Comparison of ENCODE assay signal across 25 mouse cellular contexts in the genomic region with DNA sequence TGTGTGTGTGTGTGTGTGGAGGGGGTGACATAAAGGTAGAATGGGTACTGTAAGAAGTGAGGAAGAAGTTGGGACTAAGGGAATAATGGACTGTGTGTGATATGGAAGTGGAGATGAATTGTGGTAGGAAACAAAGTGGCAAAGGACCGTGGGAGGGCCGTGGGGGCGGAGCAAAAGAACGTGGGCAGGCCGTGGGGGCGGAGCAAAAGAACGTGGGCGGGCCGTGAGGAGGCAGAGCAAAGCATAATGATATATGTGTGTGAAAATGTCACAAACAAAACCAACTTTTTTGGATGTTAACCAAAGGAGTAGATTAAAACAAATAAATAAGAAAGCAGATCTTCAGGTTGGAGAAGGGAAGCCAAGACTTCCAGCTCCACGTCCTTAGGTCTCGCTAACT. TPM values are rescaled to one million over a fixed set of nuclear protein-coding genes. Genes with fewer than 3 reads are reported as not detected.
DNase-seq lines count a peak whose midpoint lies in the region; TF ChIP-seq lines count a peak whose summit lies in the region.
"Had no signal": no experiment of that assay in that cellular context is flagged by ENCODE, and none has a peak within 500 bp of the region (broad histone marks: within the 10 kb centered on the region; RNA-seq: fewer than 3 reads in every experiment).

No protein-coding gene starts in this region.

- no peak for TF ChIP-seq CTCF in thymus, adult 2 months (IDR thresholded peaks at IDR 0.05; ENCODE audit: borderline replicate concordance, control insufficient read depth, extremely low read depth, insufficient read depth, low read length, poor library complexity)
- TF ChIP-seq CTCF in MEL (IDR thresholded peaks at IDR 0.05 in 2 of 3, conservative IDR thresholded peaks at IDR 0.05 in 1 of 3; ENCODE audit: control insufficient read depth in 1 of 3, insufficient read depth in 1 of 3, low read depth in 2 of 3, low read length in 3 of 3, poor library complexity in 1 of 3, severe bottlenecking in 1 of 3): no peak

- no peak overlapping the region for H3K4me3 ChIP-seq in thymus, adult 2 months (ENCODE audit: control insufficient read depth, insufficient read depth, low read length)
- peak overlapping the region; percentile 48 to 72 for H3K4me3 ChIP-seq in MEL (ENCODE audit: control insufficient read depth in 1 of 2, insufficient read depth in 1 of 2, low read depth in 2 of 2, low read length in 2 of 2)
- H3K4me3 ChIP-seq: embryonic facial prominence, embryonic 10.5 days; embryonic facial prominence, embryonic 13.5 days; erythroblast, embryonic 14.5 days; forebrain, embryonic 12.5 days; forebrain, embryonic 15.5 days; gastrocnemius, adult 2 months; heart, embryonic 15.5 days; hindbrain, embryonic 15.5 days had no signal

- no peak for TF ChIP-seq POLR2A in thymus, adult 2 months (IDR thresholded peaks at IDR 0.05; ENCODE audit: control insufficient read depth, extremely low read depth, insufficient read depth, low read length, poor library complexity)
- no peak for TF ChIP-seq POLR2A in MEL (IDR thresholded peaks at IDR 0.05; ENCODE audit: control insufficient read depth in 1 of 2, insufficient read depth in 1 of 2, low read depth in 1 of 2, low read length in 2 of 2, poor library complexity in 1 of 2)

- no peak for TF ChIP-seq RAD21 in MEL (IDR thresholded peaks at IDR 0.05; ENCODE audit: low read depth, low read length)

- no peak overlapping the region for H3K27ac ChIP-seq in thymus, adult 2 months (ENCODE audit: control insufficient read depth, insufficient read depth, low read length)
- H3K27ac ChIP-seq in MEL (ENCODE audit: control insufficient read depth, low read depth, low read length): no peak overlapping the region
- H3K27ac ChIP-seq: embryonic facial prominence, embryonic 10.5 days; embryonic facial prominence, embryonic 13.5 days; forebrain, embryonic 12.5 days; forebrain, embryonic 15.5 days; gastrocnemius, adult 2 months; heart, embryonic 15.5 days; hindbrain, embryonic 15.5 days had no signal

- no peaks in the 10 kb centered on the region for H3K9me3 ChIP-seq in MEL (replicated peaks; ENCODE audit: insufficient read depth, low read length)
- H3K9me3 ChIP-seq: embryonic facial prominence, embryonic 10.5 days; embryonic facial prominence, embryonic 13.5 days; forebrain, embryonic 12.5 days; forebrain, embryonic 15.5 days; heart, embryonic 15.5 days; hindbrain, embryonic 15.5 days had no signal

- WGBS in thymus, adult 2 months: 90% methylated on average over 11 of the region's 11 CpGs

- H3K36me3 ChIP-seq in thymus, adult 2 months (ENCODE audit: control insufficient read depth, insufficient read depth, low read length): no peaks in the 10 kb centered on the region
- H3K36me3 ChIP-seq in MEL (ENCODE audit: control insufficient read depth in 1 of 2, insufficient read depth in 2 of 2, low read length in 2 of 2): no peaks in the 10 kb centered on the region
- H3K36me3 ChIP-seq: embryonic facial prominence, embryonic 10.5 days; embryonic facial prominence, embryonic 13.5 days; forebrain, embryonic 12.5 days; forebrain, embryonic 15.5 days; heart, embryonic 15.5 days; hindbrain, embryonic 15.5 days had no signal

- no peaks in the 10 kb centered on the region for H3K27me3 ChIP-seq in thymus, adult 2 months (ENCODE audit: control insufficient read depth, insufficient read depth, low read length)
- no peaks in the 10 kb centered on the region for H3K27me3 ChIP-seq in MEL (ENCODE audit: control insufficient read depth in 1 of 2, insufficient read depth in 2 of 2, low read length in 2 of 2)
- H3K27me3 ChIP-seq: embryonic facial prominence, embryonic 13.5 days; forebrain, embryonic 12.5 days; forebrain, embryonic 15.5 days; heart, embryonic 15.5 days; hindbrain, embryonic 15.5 days had no signal

- no peaks in the 10 kb centered on the region for H3K79me2 ChIP-seq in MEL (ENCODE audit: control insufficient read depth, insufficient read depth, low read length, poor library complexity)

- TF ChIP-seq EP300 in MEL (IDR thresholded peaks at IDR 0.05; ENCODE audit: low read depth in 1 of 2, low read length in 2 of 2): no peak

- peak; percentile 32 for DNase-seq in thymus, postnatal 4 days
- DNase-seq in thymus, adult 2 months: no peak
- DNase-seq in MEL (ENCODE audit: low read depth, low spot score) (peak; percentile 55), ZHBTc4 (ENCODE audit: low read depth, low spot score) (peak; percentile 9)
- DNase-seq in testis, postnatal 14 days (ENCODE audit: low spot score): peak; percentile 19
- DNase-seq in right cerebral cortex, adult 2 months (ENCODE audit: low spot score in 2 of 2): no peak
- DNase-seq in frontal cortex, postnatal 14 days (ENCODE audit: low spot score in 2 of 2): no peak
- DNase-seq: adrenal gland, adult 8-10 months; adrenal gland, postnatal 25 days; cerebellum, adult 11-12 months; cerebellum, adult 8-10 months; cerebellum, postnatal 36 days; embryo, embryonic 11 days; gastrocnemius, adult 2 months; gastrocnemius, postnatal 14 days; heart, postnatal 14 days; heart, postnatal 4 days had no signal

- H3K4me1 ChIP-seq in thymus, adult 2 months (replicated peaks; ENCODE audit: control insufficient read depth, insufficient read depth, low read length): no peaks in the 10 kb centered on the region
- H3K4me1 ChIP-seq in MEL (ENCODE audit: control insufficient read depth in 1 of 2, insufficient read depth in 2 of 2, low read length in 2 of 2): 0 out of 4 replicates have a peak, but pooled peaks cover 0 to 2% of the 10 kb centered on the region in 2 experiments
- H3K4me1 ChIP-seq: embryonic facial prominence, embryonic 10.5 days; embryonic facial prominence, embryonic 13.5 days; forebrain, embryonic 12.5 days; forebrain, embryonic 15.5 days; heart, embryonic 15.5 days; hindbrain, embryonic 15.5 days had no signal

- H3K9ac ChIP-seq in MEL (ENCODE audit: control insufficient read depth, low read depth, low read length, poor library complexity, severe bottlenecking): peak overlapping the region; percentile 22; the same call in 1 of the 2 replicates
- H3K9ac ChIP-seq: embryonic facial prominence, embryonic 13.5 days; forebrain, embryonic 12.5 days; forebrain, embryonic 15.5 days; heart, embryonic 15.5 days; hindbrain, embryonic 15.5 days had no signal

TF ChIP-seq in MEL, 35 proteins besides CTCF, POLR2A, EP300 and RAD21:
- no peak for TF ChIP-seq NELFE (IDR thresholded peaks at IDR 0.05; ENCODE audit: low read depth, low read length)

RNA-seq across cellular contexts. Expression of a gene that starts 44.6 kb away (rescaled TPM):
- polyA plus RNA-seq in thymus, adult 2 months (2012; rRNA removed): 0.38 and 0.54 TPM in 2 replicates
- total RNA-seq in MEL (2012; rRNA removed): 0.16 and 0.39 TPM in 2 replicates
- under 1 TPM in 1 of 2 experiments, not detected in 1; 0.29 TPM for polyA plus RNA-seq in MEL (2012; ENCODE audit: insufficient read depth in 1 of 2, insufficient read length in 2 of 2, low read depth in 1 of 2, low replicate concordance in 2 of 2, missing spikeins in 1 of 2)
- polyA plus RNA-seq: Patski had no signal

Comparison
In these comparisons a context has a peak if more than half of its experiments do, and no peak if none do; other contexts are left out.
1. DNase-seq: peak in thymus, postnatal 4 days (single experiment), MEL (single experiment), ZHBTc4 (single experiment) and testis, postnatal 14 days (single experiment); none in thymus, adult 2 months (single experiment), right cerebral cortex, adult 2 months (0 of 2) and frontal cortex, postnatal 14 days (0 of 2).